Mouse (Mus musculus) liver, embryonic 14.5 days (tissue): ENCODE data around the gene Trpv4. TPM values are rescaled to one million over a fixed set of nuclear protein-coding genes. Genes with fewer than 3 reads are reported as not detected.

Experiments
- ATAC-seq: fragments of 200-750 bp; cut with Nextera tagmentation; 2 replicates; pipeline ENCODE4 v1.8.0; 2017; ENCODE audit warnings: moderate number of reproducible peaks, mild to moderate bottlenecking, moderate library complexity; ENCODE audit not compliant: insufficient read depth
- DNase-seq, 3 experiments: peaks; one replicate each; pipeline ENCODE4 v3.0.0-alpha.2; 2012 to 2013; ENCODE audit warnings: low read depth in 3 of 3, low spot score in 3 of 3
- H3K27ac ChIP-seq: fragments of 300-500 bp; sonication (generic); 2 replicates; pipeline ENCODE4 v1.5.1; 2014; ENCODE audit warnings: moderate library complexity, mild to moderate bottlenecking, control low read depth, inconsistent platforms
- H3K27me3 ChIP-seq: fragments of 300-500 bp; sonication (generic); 2 replicates; pipeline ENCODE4 v1.6.1; 2014; ENCODE audit warnings: mild to moderate bottlenecking, low read length, moderate library complexity; ENCODE audit not compliant: control insufficient read depth, insufficient read depth
- H3K36me3 ChIP-seq: fragments of 300-500 bp; sonication (generic); replicated peaks from 2 replicates; pipeline ENCODE4 v1.6.1; 2014; ENCODE audit warnings: low read depth; ENCODE audit not compliant: control insufficient read depth, insufficient read depth
- H3K4me1 ChIP-seq, 2 experiments: fragments of 200-500 bp in 1 of 2; fragments of 300-500 bp in 1 of 2; sonication (generic) in 1 of 2; replicated peaks; 2 replicates each; pipeline ENCODE4 v1.6.1; 2012 to 2014; ENCODE audit warnings: antibody characterized with exemption in 1 of 2, inconsistent platforms in 1 of 2, low read length in 1 of 2; ENCODE audit not compliant: control insufficient read depth in 2 of 2, insufficient read depth in 2 of 2
- H3K4me2 ChIP-seq: fragments of 300-500 bp; sonication (generic); 2 replicates; pipeline ENCODE4 v1.6.1; 2014; ENCODE audit warnings: low read depth, mild to moderate bottlenecking, control low read depth, moderate library complexity
- H3K4me3 ChIP-seq, 2 experiments: fragments of 200-500 bp in 1 of 2; fragments of 300-500 bp in 1 of 2; sonication (generic) in 1 of 2; 2 replicates each; pipeline ENCODE4 v1.5.1; 2012 to 2014; ENCODE audit warnings: low read depth in 2 of 2, low read length in 2 of 2, mild to moderate bottlenecking in 2 of 2, control low read depth in 1 of 2, inconsistent platforms in 1 of 2, moderate library complexity in 1 of 2; ENCODE audit not compliant: insufficient read depth in 1 of 2
- H3K9ac ChIP-seq: fragments of 300-500 bp; sonication (generic); replicated peaks from 2 replicates; pipeline ENCODE4 v1.6.1; 2014; ENCODE audit warnings: mild to moderate bottlenecking, control low read depth, moderate library complexity
- H3K9me3 ChIP-seq: fragments of 300-500 bp; sonication (generic); 2 replicates; pipeline ENCODE4 v1.6.1; 2016; ENCODE audit warnings: low read length, mixed read lengths; ENCODE audit not compliant: control insufficient read depth
- CTCF ChIP-seq: IDR thresholded peaks from 2 replicates; pipeline ENCODE4 v1.5.1; 2016; ENCODE audit warnings: antibody characterized with exemption, low read depth, control low read depth
- EP300 ChIP-seq: IDR thresholded peaks from 2 replicates; pipeline ENCODE4 v1.6.1; 2016; ENCODE audit warnings: antibody characterized with exemption, low read depth
- WGBS: fragments of 180-500 bp; shearing (Covaris S2); extraction: QIAGEN DNeasy Blood & Tissue Kit; methylation state at CpG from one replicate; pipeline ENCODE4 v1.1.7; 2014; ENCODE audit not compliant: insufficient replicate concordance; 5-methylcytosine and 5-hydroxymethylcytosine counted together
- polyA plus RNA-seq, 2 experiments: library from polyadenylated mRNA; depleted of rRNA in 1 of 2; stranded (reverse) in 1 of 2; unstranded in 1 of 2; fragments of >200 nt; fragmentation: Nextera tagmentation in 1 of 2; extraction: Ambion mirVana in 1 of 2; gene quantifications; 2 replicates each; pipeline versions ENCODE4 v1.2.1 to v1.2.3; 2012 to 2014

Trpv4 gene
- polyA plus RNA-seq, 2 experiments = 0.14 to 0.22 TPM

GRCm38 (mm10) chr5:114631336-114631735 is 26.9 kb downstream of the Trpv4 start:
- peak; percentile 76 for TF ChIP-seq CTCF
- no peak for TF ChIP-seq EP300
- Histone ChIP-seq H3K4me3 (no peak overlapping the region), H3K9ac (no peak overlapping the region), H3K36me3 (no peaks in the 10 kb centered on the region), H3K27me3 (no peaks in the 10 kb centered on the region), H3K27ac (no peak overlapping the region), H3K9me3 (no peaks in the 10 kb centered on the region), H3K4me2 (no peak overlapping the region), H3K4me1 (no peaks in the 10 kb centered on the region)
- 29% methylated on average over 2 of the region's 2 CpGs for WGBS
- ATAC-seq = no peak
- no peak for DNase-seq

- Histone ChIP-seq H3K9me3 (no peaks in the 10 kb centered on the region), H3K4me2 (no peak overlapping the region), H3K27ac (no peak overlapping the region), H3K4me3 (no peak overlapping the region), H3K27me3 (no peaks in the 10 kb centered on the region), H3K36me3 (no peaks in the 10 kb centered on the region), H3K9ac (no peak overlapping the region), H3K4me1 (no peaks in the 10 kb centered on the region)
- DNase-seq = peak in 1 of 3 experiments; percentile 26
- WGBS = 6% methylated on average over 3 of the region's 3 CpGs
- peak; percentile 77 for TF ChIP-seq CTCF
- TF ChIP-seq EP300 = no peak
- ATAC-seq = no peak
Observed at GRCm38 (mm10) chr5:114625590-114625989, 32.6 kb downstream of the Trpv4 start.

- ATAC-seq = no peak
- TF ChIP-seq CTCF (peak; percentile 86), EP300 (no peak)
Observed at GRCm38 (mm10) chr5:114620305-114620704, 37.9 kb downstream of the Trpv4 start.

GRCm38 (mm10) chr5:114618851-114619250 is 39.4 kb downstream of the Trpv4 start:
- 17% methylated on average over 8 of the region's 8 CpGs for WGBS
- Histone ChIP-seq H3K4me2 (no peak overlapping the region), H3K9me3 (no peaks in the 10 kb centered on the region), H3K27me3 (no peaks in the 10 kb centered on the region), H3K4me3 (no peak overlapping the region), H3K9ac (no peak overlapping the region), H3K27ac (no peak overlapping the region), H3K4me1 (peaks cover 7 to 17% of the 10 kb centered on the region in 2 experiments; a peak in 3 of 4 replicates), H3K36me3 (no peaks in the 10 kb centered on the region)
- TF ChIP-seq EP300 (no peak), CTCF (peak; percentile 93)
- DNase-seq (peak; percentile 53 to 58 (median 55)), ATAC-seq (no peak)

More at GRCm38 (mm10) chr5:114620305-114620704, 37.9 kb downstream of the Trpv4 start:
- no peaks in the 10 kb centered on the region for H3K27me3 ChIP-seq
- no peak overlapping the region for H3K27ac ChIP-seq
- H3K9me3 ChIP-seq = no peaks in the 10 kb centered on the region
- WGBS = 19% methylated on average over 6 of the region's 6 CpGs
- peak in 1 of 3 experiments; percentile 19 for DNase-seq
- H3K36me3 ChIP-seq = no peaks in the 10 kb centered on the region
- H3K4me2 ChIP-seq = no peak overlapping the region
- peaks cover 3 to 10% of the 10 kb centered on the region in 2 experiments; a peak in 2 of 4 replicates for H3K4me1 ChIP-seq
- no peak overlapping the region for H3K9ac ChIP-seq
- H3K4me3 ChIP-seq = no peak overlapping the region

GRCm38 (mm10) chr5:114617809-114618208 is 40.4 kb downstream of the Trpv4 start:
- ATAC-seq (no peak), DNase-seq (no peak)
- no peak overlapping the region for H3K27ac ChIP-seq
- no peak overlapping the region for H3K4me3 ChIP-seq
- 56% methylated on average over 12 of the region's 12 CpGs for WGBS
- TF ChIP-seq CTCF = no peak
- TF ChIP-seq EP300 = no peak
- H3K9me3 ChIP-seq = no peaks in the 10 kb centered on the region
- no peaks in the 10 kb centered on the region for H3K27me3 ChIP-seq
- no peak overlapping the region for H3K9ac ChIP-seq
- no peak overlapping the region for H3K4me2 ChIP-seq
- no peaks in the 10 kb centered on the region for H3K36me3 ChIP-seq
- peaks cover 7 to 17% of the 10 kb centered on the region in 2 experiments; a peak in 3 of 4 replicates for H3K4me1 ChIP-seq
